Comparison of ENCODE assay signal across 8 mouse cellular contexts in genomic region chr9:77917074-77917621, GRCm38 (mm10). TPM values are rescaled to one million over a fixed set of nuclear protein-coding genes. Genes with fewer than 3 reads are reported as not detected.
A peak's percentile ranks its signal among the peaks of the same experiment; 100 is the strongest.
DNase-seq lines count a peak whose midpoint lies in the region; ATAC-seq lines count a peak whose summit lies in the region.

Gene Elovl5 (plus strand): TSS chr9:77917364.

- peak; percentile 64 for ATAC-seq in erythroblast, adult 5-6 weeks (replicated peaks; ENCODE audit: low FRiP score, poor library complexity, severe bottlenecking)
- peak; percentile 93 for ATAC-seq in kidney, embryonic 15.5 days (replicated peaks; ENCODE audit: low FRiP score)
- ATAC-seq in monocyte, adult 5-6 weeks (replicated peaks; ENCODE audit: insufficient number of reproducible peaks, low FRiP score, low TSS enrichment, poor library complexity, severe bottlenecking): peak; percentile 96

- peak within 1 kb of the TSS; percentile 96 for H3K27ac ChIP-seq in heart, embryonic 10.5 days
- H3K27ac ChIP-seq in kidney, embryonic 15.5 days: peak within 1 kb of the TSS; percentile 90

- peak within 1 kb of the TSS; percentile 86 for H3K9ac ChIP-seq in kidney, embryonic 15.5 days

- no peaks in the 10 kb centered on the region for H3K9me3 ChIP-seq in heart, embryonic 10.5 days
- no peaks in the 10 kb centered on the region for H3K9me3 ChIP-seq in kidney, embryonic 15.5 days (replicated peaks)

- peak within 1 kb of the TSS; percentile 86 for H3K4me2 ChIP-seq in kidney, embryonic 15.5 days

- peak; percentile 98 for DNase-seq in B cell, adult 2 months
- DNase-seq in brain, adult 2 months (ENCODE audit: low read depth, low spot score): peak; percentile 98
- peak; percentile 98 for DNase-seq in heart, embryonic 10.5 days (ENCODE audit: low spot score)
- peak; percentile 90 for DNase-seq in liver
- DNase-seq in spleen, postnatal 4 days (ENCODE audit: low spot score in 2 of 2): peak; percentile 89 to 94

- H3K4me3 ChIP-seq in heart, embryonic 10.5 days: peak within 1 kb of the TSS; percentile 99
- H3K4me3 ChIP-seq in kidney, embryonic 15.5 days (replicated peaks): peak within 1 kb of the TSS; percentile 99

- no peaks in the 10 kb centered on the region for H3K27me3 ChIP-seq in heart, embryonic 10.5 days (ENCODE audit: insufficient read depth, poor library complexity, severe bottlenecking)
- no peaks in the 10 kb centered on the region for H3K27me3 ChIP-seq in kidney, embryonic 15.5 days

- no peaks in the 10 kb centered on the region for H3K36me3 ChIP-seq in heart, embryonic 10.5 days
- H3K36me3 ChIP-seq in kidney, embryonic 15.5 days: no peaks in the 10 kb centered on the region

- H3K4me1 ChIP-seq in heart, embryonic 10.5 days: peaks cover 27% of the 10 kb centered on the region
- H3K4me1 ChIP-seq in kidney, embryonic 15.5 days: peaks cover 39% of the 10 kb centered on the region

- under 1% methylated on average over 42 of the region's 42 CpGs for WGBS in heart, embryonic 10.5 days
- under 1% methylated on average over 42 of the region's 42 CpGs for WGBS in kidney, embryonic 15.5 days

RNA-seq across cellular contexts. Expression of gene Elovl5, which starts in this region (rescaled TPM):
- total RNA-seq in erythroblast, adult 5-6 weeks (2015; ENCODE audit: low replicate concordance): 19.0 and 21.7 TPM in 2 replicates
- 22.0 and 22.2 TPM in 2 replicates for total RNA-seq in erythroblast, adult 5-6 weeks (2017; ENCODE audit: low replicate concordance)
- polyA plus RNA-seq in heart, embryonic 10.5 days (2016; fragmentation: Nextera tagmentation; extraction: Ambion mirVana): 93.6 and 93.9 TPM in 2 replicates
- 88.5 and 93.2 TPM in 2 replicates for polyA plus RNA-seq in kidney, embryonic 15.5 days (2015; fragmentation: Nextera tagmentation; extraction: Ambion mirVana)
- 127 to 171 TPM (median 154 TPM) in 3 replicates for total RNA-seq in monocyte, adult 5-6 weeks (2017)

Comparison
In these comparisons a context has a peak if more than half of its experiments do, and no peak if none do; other contexts are left out.
1. Peak in every context shown above with its lines: DNase-seq, ATAC-seq, H3K4me3 ChIP-seq and H3K27ac ChIP-seq.